Mouse (Mus musculus): ENCODE data around the gene N4bp1.

DNA sequence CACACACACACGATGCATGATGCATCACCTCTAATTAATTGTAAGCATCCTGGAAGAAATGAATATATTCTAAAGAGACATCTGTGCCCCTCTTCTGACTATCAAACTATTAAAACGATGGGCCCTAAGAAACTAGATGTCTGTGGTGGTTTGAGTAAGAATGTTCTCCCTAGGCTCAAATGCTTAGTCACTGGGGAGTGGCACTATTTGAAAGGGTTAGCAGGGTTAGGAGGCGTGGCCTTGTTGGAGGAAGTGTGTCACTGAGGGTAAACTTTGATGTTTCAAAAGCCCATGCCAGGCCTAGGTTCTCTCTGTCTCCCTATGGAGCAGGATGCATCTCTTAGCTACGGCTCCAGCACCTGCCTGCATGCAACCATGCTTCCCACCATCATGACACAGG, 10.3 kb upstream of the N4bp1 start:
- no peak for TF ChIP-seq CTCF (IDR thresholded peaks at IDR 0.05; ENCODE audit: borderline replicate concordance, extremely low read depth, insufficient read depth, insufficient read length)
- no peak for TF ChIP-seq POLR2A (IDR thresholded peaks at IDR 0.05; ENCODE audit: borderline replicate concordance, extremely low read depth, insufficient read depth, insufficient read length, poor library complexity, severe bottlenecking)

Measured in brain, embryonic 14.5 days (tissue).